Mouse (Mus musculus) lung, adult 2 months (tissue): ENCODE data around the gene Taf4.

ENCODE experiments used
- CTCF ChIP-seq: fragments of 200-500 bp; IDR thresholded peaks from 2 replicates; pipeline ENCODE4 v1.5.1; 2011; ENCODE audit warnings: mild to moderate bottlenecking, low read length, control low read depth; ENCODE audit not compliant: insufficient read depth
- POLR2A ChIP-seq: fragments of 200-500 bp; IDR thresholded peaks from 2 replicates; pipeline ENCODE4 v1.6.1; 2011; ENCODE audit warnings: low read depth, mild to moderate bottlenecking, control low read depth, low read length, borderline replicate concordance; ENCODE audit errors: extremely low read depth

- TF ChIP-seq POLR2A (no peak), CTCF (no peak)
These were observed 47.3 kb downstream of the Taf4 start for GRCm38 (mm10) chr2:179929166-179929565.
